Mouse (Mus musculus) forebrain, embryonic 12.5 days (tissue): ENCODE measurements around the gene Egln1. TPM values are rescaled to one million over a fixed set of nuclear protein-coding genes. Genes with fewer than 3 reads are reported as not detected.

Experiments used
- ATAC-seq: fragments of 200-750 bp; cut with Nextera tagmentation; 2 replicates; pipeline ENCODE4 v1.8.0; 2017; ENCODE audit warnings: moderate TSS enrichment; ENCODE audit not compliant: low FRiP score
- H3K27ac ChIP-seq: fragments of 300-500 bp; sonication (generic); 2 replicates; pipeline ENCODE4 v1.5.1; 2016; ENCODE audit warnings: mild to moderate bottlenecking
- H3K27me3 ChIP-seq: fragments of 300-500 bp; sonication (generic); 2 replicates; pipeline ENCODE4 v1.6.1; 2016; ENCODE audit warnings: mild to moderate bottlenecking
- H3K36me3 ChIP-seq: fragments of 300-500 bp; sonication (generic); replicated peaks from 2 replicates; pipeline ENCODE4 v1.6.1; 2016; ENCODE audit warnings: mild to moderate bottlenecking
- H3K4me1 ChIP-seq: fragments of 300-500 bp; sonication (generic); 2 replicates; pipeline ENCODE4 v1.6.1; 2016
- H3K4me2 ChIP-seq: fragments of 300-500 bp; sonication (generic); 2 replicates; pipeline ENCODE4 v1.6.1; 2016; ENCODE audit warnings: mild to moderate bottlenecking, moderate library complexity
- H3K4me3 ChIP-seq: fragments of 300-500 bp; sonication (generic); replicated peaks from 2 replicates; pipeline ENCODE4 v1.5.1; 2016; ENCODE audit warnings: mild to moderate bottlenecking
- H3K9ac ChIP-seq: fragments of 300-500 bp; sonication (generic); 2 replicates; pipeline ENCODE4 v1.6.1; 2016; ENCODE audit warnings: mild to moderate bottlenecking
- H3K9me3 ChIP-seq: fragments of 300-500 bp; sonication (generic); 2 replicates; pipeline ENCODE4 v1.6.1; 2016
- WGBS: fragments of 180-500 bp; shearing (Covaris S2); methylation state at CpG from one replicate; pipeline ENCODE4 v1.1.7; 2016; 5-methylcytosine and 5-hydroxymethylcytosine counted together
- polyA plus RNA-seq: library from polyadenylated mRNA; unstranded; fragments of >200 nt; fragmentation: Nextera tagmentation; extraction: Ambion mirVana; gene quantifications from 2 replicates; pipeline ENCODE4 v1.2.1, GENCODE M21; 2016

The Egln1 gene
- polyA plus RNA-seq, 1 experiment from 2014 or later = 20.0 TPM

- 96% methylated on average over 10 of the region's 10 CpGs for WGBS
- Histone ChIP-seq H3K9me3 (no peaks in the 10 kb centered on the region), H3K36me3 (peaks cover 22% of the 10 kb centered on the region), H3K27ac (no peak overlapping the region), H3K27me3 (no peaks in the 10 kb centered on the region), H3K4me2 (no peak overlapping the region), H3K9ac (no peak overlapping the region), H3K4me1 (no peaks in the 10 kb centered on the region), H3K4me3 (no peak overlapping the region)
- no peak for ATAC-seq
Observed at GRCm38 (mm10) chr8:124936699-124937098, 12.4 kb downstream of the Egln1 start.

- no peak for ATAC-seq
- no peak overlapping the region for H3K4me2 ChIP-seq
- no peak overlapping the region for H3K9ac ChIP-seq
- 88% methylated on average over 5 of the region's 5 CpGs for WGBS
- H3K4me3 ChIP-seq = no peak overlapping the region
- no peaks in the 10 kb centered on the region for H3K27me3 ChIP-seq
- H3K4me1 ChIP-seq = no peaks in the 10 kb centered on the region
- H3K36me3 ChIP-seq = peaks cover 16% of the 10 kb centered on the region
- H3K27ac ChIP-seq = no peak overlapping the region
- H3K9me3 ChIP-seq = no peaks in the 10 kb centered on the region
Observed at GRCm38 (mm10) chr8:124935116-124935515, 14.0 kb downstream of the Egln1 start.

GRCm38 (mm10) chr8:124932435-124932834 is 16.7 kb downstream of the Egln1 start:
- Histone ChIP-seq H3K36me3 (peaks cover 13% of the 10 kb centered on the region; the same call in 1 of the 2 replicates), H3K9ac (no peak overlapping the region), H3K4me2 (no peak overlapping the region), H3K4me3 (no peak overlapping the region), H3K9me3 (no peaks in the 10 kb centered on the region), H3K27ac (no peak overlapping the region), H3K27me3 (no peaks in the 10 kb centered on the region), H3K4me1 (no peaks in the 10 kb centered on the region)
- 89% methylated on average over 3 of the region's 3 CpGs for WGBS
- ATAC-seq = no peak

GRCm38 (mm10) chr8:124930649-124931048 is 18.5 kb downstream of the Egln1 start:
- no peak overlapping the region for H3K4me2 ChIP-seq
- no peaks in the 10 kb centered on the region for H3K4me1 ChIP-seq
- no peak overlapping the region for H3K4me3 ChIP-seq
- ATAC-seq = no peak
- no peaks in the 10 kb centered on the region for H3K27me3 ChIP-seq
- no peak overlapping the region for H3K9ac ChIP-seq
- H3K9me3 ChIP-seq = no peaks in the 10 kb centered on the region
- H3K27ac ChIP-seq = no peak overlapping the region
- WGBS = 91% methylated on average over 4 of the region's 4 CpGs
- peaks cover 22% of the 10 kb centered on the region for H3K36me3 ChIP-seq

GRCm38 (mm10) chr8:124930086-124930485 is 19.0 kb downstream of the Egln1 start:
- no peak for ATAC-seq
- H3K36me3 ChIP-seq = peaks cover 22% of the 10 kb centered on the region

GRCm38 (mm10) chr8:124929006-124929405 is 20.1 kb downstream of the Egln1 start:
- H3K4me2 ChIP-seq = no peak overlapping the region
- H3K9me3 ChIP-seq = no peaks in the 10 kb centered on the region
- 92% methylated on average over 11 of the region's 11 CpGs for WGBS
- H3K27ac ChIP-seq = no peak overlapping the region
- H3K4me1 ChIP-seq = peaks cover 2% of the 10 kb centered on the region; the same call in 1 of the 2 replicates
- H3K27me3 ChIP-seq = no peaks in the 10 kb centered on the region
- no peak for ATAC-seq
- H3K4me3 ChIP-seq = no peak overlapping the region
- no peak overlapping the region for H3K9ac ChIP-seq
- H3K36me3 ChIP-seq = peaks cover 22% of the 10 kb centered on the region

More at GRCm38 (mm10) chr8:124930086-124930485, 19.0 kb downstream of the Egln1 start:
- no peaks in the 10 kb centered on the region for H3K9me3 ChIP-seq
- H3K27ac ChIP-seq = no peak overlapping the region
- no peak overlapping the region for H3K4me3 ChIP-seq
- H3K4me2 ChIP-seq = no peak overlapping the region
- WGBS = 95% methylated on average over 13 of the region's 13 CpGs
- H3K27me3 ChIP-seq = no peaks in the 10 kb centered on the region
- no peak overlapping the region for H3K9ac ChIP-seq
- H3K4me1 ChIP-seq = no peaks in the 10 kb centered on the region

- Histone ChIP-seq H3K27ac (no peak overlapping the region), H3K36me3 (peaks cover 25% of the 10 kb centered on the region), H3K9ac (no peak overlapping the region), H3K27me3 (no peaks in the 10 kb centered on the region), H3K9me3 (no peaks in the 10 kb centered on the region), H3K4me2 (no peak overlapping the region), H3K4me1 (peaks cover 5% of the 10 kb centered on the region), H3K4me3 (no peak overlapping the region)
- ATAC-seq = no peak
- WGBS = 87% methylated on average over 10 of the region's 10 CpGs
Observed at GRCm38 (mm10) chr8:124926351-124926771, 22.8 kb downstream of the Egln1 start.

- Histone ChIP-seq H3K27ac (no peak overlapping the region), H3K27me3 (no peaks in the 10 kb centered on the region), H3K9me3 (no peaks in the 10 kb centered on the region), H3K36me3 (peaks cover 25% of the 10 kb centered on the region), H3K4me3 (no peak overlapping the region), H3K4me2 (no peak overlapping the region), H3K9ac (no peak overlapping the region), H3K4me1 (peaks cover 5% of the 10 kb centered on the region)
- no peak for ATAC-seq
- 87% methylated on average over 14 of the region's 14 CpGs for WGBS
Observed at GRCm38 (mm10) chr8:124925544-124926266, 23.4 kb downstream of the Egln1 start.

- WGBS = 87% methylated on average over 15 of the region's 15 CpGs
- Histone ChIP-seq H3K9me3 (no peaks in the 10 kb centered on the region), H3K9ac (no peak overlapping the region), H3K4me2 (no peak overlapping the region), H3K27me3 (no peaks in the 10 kb centered on the region), H3K36me3 (peaks cover 23% of the 10 kb centered on the region), H3K27ac (no peak overlapping the region), H3K4me1 (peaks cover 5% of the 10 kb centered on the region), H3K4me3 (no peak overlapping the region)
- ATAC-seq = no peak
Observed at GRCm38 (mm10) chr8:124923971-124924652, 25.0 kb downstream of the Egln1 start.

GRCm38 (mm10) chr8:124922490-124923089 is 26.5 kb downstream of the Egln1 start:
- Histone ChIP-seq H3K9me3 (no peaks in the 10 kb centered on the region), H3K36me3 (peaks cover 17% of the 10 kb centered on the region), H3K4me3 (no peak overlapping the region), H3K27ac (no peak overlapping the region), H3K4me1 (peaks cover 11% of the 10 kb centered on the region), H3K9ac (no peak overlapping the region), H3K4me2 (no peak overlapping the region), H3K27me3 (no peaks in the 10 kb centered on the region)
- ATAC-seq = no peak
- 92% methylated on average over 11 of the region's 11 CpGs for WGBS

- Histone ChIP-seq H3K4me3 (no peak overlapping the region), H3K9me3 (no peaks in the 10 kb centered on the region), H3K4me2 (no peak overlapping the region), H3K27me3 (no peaks in the 10 kb centered on the region), H3K4me1 (peaks cover 11% of the 10 kb centered on the region), H3K36me3 (peaks cover 9% of the 10 kb centered on the region; the same call in 1 of the 2 replicates), H3K27ac (no peak overlapping the region), H3K9ac (no peak overlapping the region)
- no peak for ATAC-seq
- 87% methylated on average over 18 of the region's 18 CpGs for WGBS
Observed at GRCm38 (mm10) chr8:124921369-124922279, 27.5 kb downstream of the Egln1 start.
